Mouse (Mus musculus) G1E (cell line): Measurements from ENCODE around the gene Ss18l2.

ENCODE experiments used
- CTCF ChIP-seq: IDR thresholded peaks from 2 replicates; pipeline ENCODE4 v1.5.1; 2012; ENCODE audit warnings: low read depth, low read length, inconsistent platforms, mixed read lengths
- GATA1 ChIP-seq: IDR thresholded peaks from 2 replicates; pipeline ENCODE4 v1.6.1; 2012; ENCODE audit warnings: borderline replicate concordance, low read length, inconsistent platforms, mixed read lengths
- GATA2 ChIP-seq: IDR thresholded peaks from 2 replicates; pipeline ENCODE4 v1.6.1; 2012; ENCODE audit warnings: low read depth, low read length, inconsistent platforms, borderline replicate concordance
- POLR2AphosphoS5 ChIP-seq: IDR thresholded peaks from 2 replicates; pipeline ENCODE4 v1.6.1; 2012; ENCODE audit warnings: low read depth, low read length, inconsistent platforms; ENCODE audit not compliant: insufficient replicate concordance
- TAL1 ChIP-seq: conservative IDR thresholded peaks from 2 replicates; pipeline ENCODE4 v1.6.1; 2012; ENCODE audit warnings: low read depth, low read length, inconsistent platforms, mixed read lengths

- no peak for TF ChIP-seq CTCF
- no peak for TF ChIP-seq GATA1
- no peak for TF ChIP-seq TAL1
- TF ChIP-seq POLR2AphosphoS5: no peak
- TF ChIP-seq GATA2: no peak
These were observed 37.8 kb upstream of the Ss18l2 start for GRCm38 (mm10) chr9:121672311-121672710.
